Mouse (Mus musculus): Measurements from ENCODE around the gene Cftr. TPM values are rescaled to one million over a fixed set of nuclear protein-coding genes. Genes with fewer than 3 reads are reported as not detected.

Gene Cftr
- total RNA-seq, 2 experiments from 2014 or later: not detected

- DNase-seq: no peak
- intact Hi-C loops (cut with DNase I): no loop called here
Observed at GRCm38 (mm10) chr6:18310983-18311382, 140.5 kb downstream of the Cftr start.

GRCm38 (mm10) chr6:18314365-18314943 lies 144.0 kb downstream of the Cftr start:
- no peak for DNase-seq
- intact Hi-C loops (cut with DNase I): no loop called here

GRCm38 (mm10) chr6:18322950-18323349 lies 152.5 kb downstream of the Cftr start:
- intact Hi-C loops (cut with DNase I): no loop called here
- no peak for DNase-seq

- intact Hi-C loops (cut with DNase I): no loop called here
Observed at GRCm38 (mm10) chr6:18335393-18335792, 164.9 kb downstream of the Cftr start.

GRCm38 (mm10) chr6:18338307-18338706 lies 167.8 kb downstream of the Cftr start:
- no peak for DNase-seq
- intact Hi-C loops (cut with DNase I): no loop called here

More at GRCm38 (mm10) chr6:18335393-18335792, 164.9 kb downstream of the Cftr start:
- DNase-seq: no peak

- DNase-seq: no peak
- intact Hi-C loops (cut with DNase I): no loop called here
Observed at GRCm38 (mm10) chr6:18344272-18344671, 173.8 kb downstream of the Cftr start.

GRCm38 (mm10) chr6:18349153-18349858 lies 178.8 kb downstream of the Cftr start:
- no peak for DNase-seq
- intact Hi-C loops (cut with DNase I): no loop called here

DNA sequence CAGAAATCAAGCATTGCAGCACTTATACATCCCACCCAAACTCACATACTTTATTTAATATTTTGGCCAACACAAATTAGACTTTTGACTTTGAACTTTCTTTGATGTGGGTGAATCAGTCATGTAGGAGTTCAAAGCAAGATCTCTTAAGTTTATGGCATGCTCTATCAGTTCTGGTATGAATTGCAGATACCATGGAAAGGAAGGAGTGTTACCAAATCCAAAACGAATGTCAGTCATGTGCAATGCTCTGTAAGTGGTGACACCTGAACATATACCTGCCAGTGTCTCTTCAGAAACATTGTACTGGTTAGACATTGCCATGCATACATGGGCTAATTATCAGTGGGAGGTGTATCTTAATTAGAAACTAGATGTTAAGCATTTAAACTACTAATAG lies 189.7 kb downstream of the Cftr start:
- DNase-seq: no peak

DNA sequence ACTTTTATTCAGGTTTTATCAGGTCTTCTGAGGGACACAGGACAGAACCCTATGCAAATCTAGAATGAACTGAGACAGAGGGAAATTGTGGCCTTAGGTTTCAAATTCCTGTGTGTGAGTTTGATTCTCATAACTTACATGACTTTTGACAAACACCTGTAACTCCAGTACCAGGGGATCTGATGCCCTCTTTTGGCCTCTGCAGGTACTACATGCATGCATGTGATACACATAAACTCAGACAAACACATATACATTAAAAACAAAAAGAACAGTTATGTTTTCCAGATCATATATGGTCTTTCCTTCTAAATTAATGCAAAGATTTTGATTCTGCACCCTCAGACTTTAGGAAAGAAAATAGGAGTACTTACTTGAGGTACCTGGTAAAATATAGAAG lies 190.5 kb downstream of the Cftr start:
- intact Hi-C loops (cut with DNase I): no loop called here
- no peak for DNase-seq

More for the DNA sequence above, 189.7 kb downstream of the Cftr start:
- intact Hi-C loops (cut with DNase I): no loop called here

DNA sequence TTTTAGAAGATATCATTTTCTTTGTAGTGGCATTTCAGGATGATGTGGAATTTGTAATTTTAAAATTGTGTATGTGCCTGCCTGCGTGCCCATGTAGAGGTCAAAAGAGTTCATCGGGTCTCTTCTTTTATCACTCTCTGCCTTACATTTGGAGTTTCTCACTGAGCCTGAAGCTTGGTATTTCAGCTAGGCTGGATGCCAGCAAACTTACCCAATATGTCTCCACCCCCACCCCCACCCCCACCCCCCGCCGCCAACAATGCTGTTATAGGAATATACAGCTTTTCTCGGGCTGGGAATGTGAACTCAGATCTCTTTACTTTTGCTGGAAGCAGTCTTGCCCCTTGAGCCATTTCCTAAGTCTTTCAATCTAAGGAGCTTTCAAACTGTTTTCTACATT lies 191.7 kb downstream of the Cftr start:
- no peak for DNase-seq
- intact Hi-C loops (cut with DNase I): no loop called here

DNA sequence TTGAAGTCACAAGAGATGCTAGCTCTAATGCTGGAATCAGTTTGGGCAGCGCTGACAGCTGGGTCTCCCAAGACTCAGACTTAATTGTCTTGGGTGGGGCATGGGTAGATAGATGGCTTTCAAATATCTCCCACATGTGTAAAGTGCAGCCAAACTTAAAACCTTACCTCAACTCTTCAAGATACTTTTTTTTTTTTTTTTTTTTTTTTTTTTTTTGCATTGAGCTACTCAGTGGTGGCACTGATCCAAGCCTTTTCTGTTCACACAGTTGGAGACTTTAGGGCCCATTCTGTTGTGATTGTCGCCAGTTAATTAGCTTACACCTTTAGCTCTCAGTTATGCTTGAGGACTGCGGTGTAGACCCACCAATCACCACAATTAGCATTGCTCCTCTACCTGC lies 198.6 kb downstream of the Cftr start:
- intact Hi-C loops (cut with DNase I): no loop called here

GRCm38 (mm10) chr6:18369723-18370122 lies 199.2 kb downstream of the Cftr start:
- intact Hi-C loops (cut with DNase I): no loop called here
- no peak for DNase-seq

More for the DNA sequence above, 198.6 kb downstream of the Cftr start:
- DNase-seq: no peak

Other genes starting within 250 kb of the Cftr start
- gene Wnt2, start 140.1 kb upstream of the Cftr start, total RNA-seq (2021): under 1 TPM; 0.10 to 0.22 TPM
- not detected for gene Asz1, start 61.6 kb upstream of the Cftr start, total RNA-seq (2021)